Mouse (Mus musculus) hindbrain, postnatal 0 days (tissue): ENCODE results near the gene Galnt18. TPM values are rescaled to one million over a fixed set of nuclear protein-coding genes. Genes with fewer than 3 reads are reported as not detected.

Source experiments
- ATAC-seq: fragments of 200-750 bp; cut with Nextera tagmentation; 2 replicates; pipeline ENCODE4 v1.8.0; 2017; ENCODE audit warnings: mild to moderate bottlenecking, moderate TSS enrichment, moderate library complexity
- DNase-seq: peaks from one replicate; pipeline ENCODE4 v3.0.0-alpha.2; 2015; ENCODE audit warnings: low spot score
- H3K27ac ChIP-seq: fragments of 300-500 bp; sonication (generic); 2 replicates; pipeline ENCODE4 v1.5.1; 2014; ENCODE audit warnings: mild to moderate bottlenecking
- H3K27me3 ChIP-seq: fragments of 300-500 bp; sonication (generic); 2 replicates; pipeline ENCODE4 v1.6.1; 2014; ENCODE audit warnings: low read length, mixed read lengths; ENCODE audit not compliant: insufficient read depth
- H3K36me3 ChIP-seq: fragments of 300-500 bp; sonication (generic); 2 replicates; pipeline ENCODE4 v1.6.1; 2014; ENCODE audit warnings: low read length, mixed read lengths; ENCODE audit not compliant: insufficient read depth
- H3K4me1 ChIP-seq: fragments of 300-500 bp; sonication (generic); 2 replicates; pipeline ENCODE4 v1.6.1; 2014; ENCODE audit warnings: antibody characterized with exemption, low read length, mixed read lengths; ENCODE audit not compliant: insufficient read depth
- H3K4me2 ChIP-seq: fragments of 300-500 bp; sonication (generic); 2 replicates; pipeline ENCODE4 v1.6.1; 2014; ENCODE audit warnings: low read depth, mild to moderate bottlenecking, low read length, moderate library complexity, mixed read lengths
- H3K4me3 ChIP-seq: fragments of 300-500 bp; sonication (generic); 2 replicates; pipeline ENCODE4 v1.5.1; 2014; ENCODE audit warnings: low read length
- H3K9ac ChIP-seq: fragments of 300-500 bp; sonication (generic); replicated peaks from 2 replicates; pipeline ENCODE4 v1.6.1; 2014; ENCODE audit warnings: mild to moderate bottlenecking, low read length, moderate library complexity, mixed read lengths
- H3K9me3 ChIP-seq: fragments of 300-500 bp; sonication (generic); 2 replicates; pipeline ENCODE4 v1.6.1; 2016; ENCODE audit warnings: low read length, mixed read lengths
- CTCF ChIP-seq: IDR thresholded peaks from 2 replicates; pipeline ENCODE4 v1.5.1; 2016; ENCODE audit warnings: antibody characterized with exemption, control low read depth, low read depth
- WGBS: fragments of 180-500 bp; shearing (Covaris S2); extraction: QIAGEN DNeasy Blood & Tissue Kit; methylation state at CpG from one replicate; pipeline ENCODE4 v1.1.7; 2014; 5-methylcytosine and 5-hydroxymethylcytosine counted together
- polyA plus RNA-seq: library from polyadenylated mRNA; unstranded; fragments of >200 nt; fragmentation: Nextera tagmentation; extraction: Ambion mirVana; gene quantifications from 2 replicates; pipeline ENCODE4 v1.2.1, GENCODE M21; 2015
- total RNA-seq: library from RNA; depleted of rRNA; stranded (reverse); fragments of >200 nt; gene quantifications from 2 replicates; pipeline ENCODE4 v1.2.3, GENCODE M21; 2014

Galnt18 gene
- total and polyA plus RNA-seq, 2 experiments from 2014 or later: 15.8 to 22.7 TPM

GRCm38 (mm10) chr7:111631265-111631664 is 148.5 kb downstream of the Galnt18 start:
- WGBS: 43% methylated on average over 4 of the region's 4 CpGs

GRCm38 (mm10) chr7:111626232-111626631 is 153.5 kb downstream of the Galnt18 start:
- no peak overlapping the region for H3K4me3 ChIP-seq
- H3K4me2 ChIP-seq: no peak overlapping the region
- no peak overlapping the region for H3K27ac ChIP-seq
- ATAC-seq: no peak
- no peak for TF ChIP-seq CTCF
- H3K36me3 ChIP-seq: no peaks in the 10 kb centered on the region
- no peaks in the 10 kb centered on the region for H3K9me3 ChIP-seq
- no peaks in the 10 kb centered on the region for H3K4me1 ChIP-seq
- WGBS: 88% methylated on average over 2 of the region's 2 CpGs
- H3K9ac ChIP-seq: no peak overlapping the region
- no peak for DNase-seq
- no peaks in the 10 kb centered on the region for H3K27me3 ChIP-seq

More at GRCm38 (mm10) chr7:111631265-111631664, 148.5 kb downstream of the Galnt18 start:
- Histone ChIP-seq H3K9me3 (no peaks in the 10 kb centered on the region), H3K9ac (no peak overlapping the region), H3K27me3 (no peaks in the 10 kb centered on the region), H3K36me3 (no peaks in the 10 kb centered on the region), H3K4me1 (peaks cover 5% of the 10 kb centered on the region; the same call in 1 of the 2 replicates), H3K4me2 (no peak overlapping the region), H3K4me3 (no peak overlapping the region), H3K27ac (no peak overlapping the region)
- DNase-seq (no peak), ATAC-seq (no peak)
- no peak for TF ChIP-seq CTCF

GRCm38 (mm10) chr7:111625736-111626135 is 154.0 kb downstream of the Galnt18 start:
- Histone ChIP-seq H3K27me3 (no peaks in the 10 kb centered on the region), H3K4me3 (no peak overlapping the region), H3K9me3 (no peaks in the 10 kb centered on the region), H3K4me1 (no peaks in the 10 kb centered on the region), H3K9ac (no peak overlapping the region), H3K4me2 (no peak overlapping the region), H3K36me3 (no peaks in the 10 kb centered on the region), H3K27ac (no peak overlapping the region)
- TF ChIP-seq CTCF: no peak
- WGBS: 79% methylated on average over 5 of the region's 5 CpGs
- DNase-seq: no peak
- ATAC-seq: no peak

GRCm38 (mm10) chr7:111616231-111616937 is 163.4 kb downstream of the Galnt18 start:
- Histone ChIP-seq H3K27me3 (no peaks in the 10 kb centered on the region), H3K4me1 (no peaks in the 10 kb centered on the region), H3K9ac (no peak overlapping the region), H3K9me3 (no peaks in the 10 kb centered on the region), H3K4me3 (no peak overlapping the region), H3K4me2 (no peak overlapping the region), H3K36me3 (no peaks in the 10 kb centered on the region), H3K27ac (no peak overlapping the region)
- 0 out of 2 replicates have a peak, but pooled peaks have one; percentile 5 for TF ChIP-seq CTCF
- 40% methylated on average over 16 of the region's 16 CpGs for WGBS
- DNase-seq: peak; percentile 47
- ATAC-seq: peak; percentile 58

GRCm38 (mm10) chr7:111614471-111614870 is 165.3 kb downstream of the Galnt18 start:
- no peak for ATAC-seq
- Histone ChIP-seq H3K9me3 (no peaks in the 10 kb centered on the region), H3K27ac (no peak overlapping the region), H3K4me3 (no peak overlapping the region), H3K9ac (no peak overlapping the region), H3K36me3 (no peaks in the 10 kb centered on the region), H3K4me1 (no peaks in the 10 kb centered on the region), H3K4me2 (no peak overlapping the region), H3K27me3 (no peaks in the 10 kb centered on the region)
- DNase-seq: no peak
- WGBS: 84% methylated on average over 1 of the region's 1 CpGs
- no peak for TF ChIP-seq CTCF

GRCm38 (mm10) chr7:111607476-111607875 is 172.3 kb downstream of the Galnt18 start:
- DNase-seq (no peak), ATAC-seq (no peak)
- H3K9me3 ChIP-seq: no peaks in the 10 kb centered on the region
- H3K4me3 ChIP-seq: no peak overlapping the region
- no peak overlapping the region for H3K4me2 ChIP-seq
- no peaks in the 10 kb centered on the region for H3K36me3 ChIP-seq
- H3K4me1 ChIP-seq: no peaks in the 10 kb centered on the region
- 85% methylated on average over 2 of the region's 2 CpGs for WGBS
- H3K27me3 ChIP-seq: no peaks in the 10 kb centered on the region
- TF ChIP-seq CTCF: no peak
- H3K9ac ChIP-seq: no peak overlapping the region
- no peak overlapping the region for H3K27ac ChIP-seq

- Histone ChIP-seq H3K27me3 (no peaks in the 10 kb centered on the region), H3K36me3 (no peaks in the 10 kb centered on the region), H3K9ac (no peak overlapping the region), H3K4me3 (no peak overlapping the region), H3K27ac (no peak overlapping the region), H3K4me1 (no peaks in the 10 kb centered on the region), H3K9me3 (no peaks in the 10 kb centered on the region), H3K4me2 (no peak overlapping the region)
- DNase-seq: no peak
- no peak for ATAC-seq
- WGBS: 85% methylated on average over 3 of the region's 3 CpGs
- no peak for TF ChIP-seq CTCF
Measured at GRCm38 (mm10) chr7:111606091-111606490, 173.7 kb downstream of the Galnt18 start.
